Mouse (Mus musculus) liver, postnatal 0 days (tissue): Measurements from ENCODE around the gene Gns.

ENCODE experiments used
- CTCF ChIP-seq: sonication (generic); IDR thresholded peaks from 2 replicates; pipeline ENCODE4 v1.5.1; 2016; ENCODE audit warnings: antibody characterized with exemption, low read depth
- EP300 ChIP-seq: IDR thresholded peaks from 2 replicates; pipeline ENCODE4 v1.6.1; 2016; ENCODE audit warnings: antibody characterized with exemption, low read depth, mild to moderate bottlenecking

- TF ChIP-seq CTCF (no peak), EP300 (no peak)
Measured at GRCm38 (mm10) chr10:121398599-121398998, 33.7 kb downstream of the Gns start.
